Mouse (Mus musculus): ENCODE results near the gene Cadm3. TPM values are rescaled to one million over a fixed set of nuclear protein-coding genes. Genes with fewer than 3 reads are reported as not detected.

The Cadm3 gene
- total and polyA plus RNA-seq, 2 experiments from 2014 or later, result 0.10 to 1.1 TPM

DNA sequence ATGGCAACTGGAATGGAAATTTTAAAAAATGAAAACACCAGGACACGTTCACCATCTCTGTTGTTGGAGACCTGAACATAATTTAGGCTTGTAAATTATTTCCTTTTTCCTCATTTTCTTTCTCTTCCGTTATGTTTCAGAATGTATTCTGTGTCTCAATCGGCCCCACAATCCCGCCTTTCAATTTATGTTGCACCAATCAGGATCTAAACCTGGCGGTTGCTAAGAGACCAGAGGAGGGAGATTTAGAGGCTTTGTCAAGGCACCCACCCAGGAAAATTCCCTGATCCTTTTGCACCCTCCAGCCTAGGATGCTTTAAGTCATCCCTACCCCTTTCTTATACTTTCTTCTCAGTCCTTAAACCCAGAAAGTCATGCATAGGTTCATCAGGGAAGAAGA, 37.8 kb downstream of the Cadm3 start:
- no peaks in the 10 kb centered on the region for H3K27me3 ChIP-seq (ENCODE audit: control insufficient read depth, insufficient read depth, low read length)
- TF ChIP-seq EP300 (IDR thresholded peaks at IDR 0.05; ENCODE audit: low read depth), result no peak
- TF ChIP-seq CTCF (IDR thresholded peaks at IDR 0.05; ENCODE audit: low read depth), result no peak
- H3K9me3 ChIP-seq (replicated peaks; ENCODE audit: control insufficient read depth, low read length), result no peaks in the 10 kb centered on the region
- DNase-seq (ENCODE audit: low spot score) (no peak), ATAC-seq (ENCODE audit: insufficient read depth, low read depth) (no peak)
- H3K27ac ChIP-seq (ENCODE audit: low read depth), result no peak overlapping the region
- no peaks in the 10 kb centered on the region for H3K4me1 ChIP-seq (ENCODE audit: control insufficient read depth, insufficient read depth)
- no peaks in the 10 kb centered on the region for H3K36me3 ChIP-seq (replicated peaks; ENCODE audit: control insufficient read depth, insufficient read depth, low read length)
- H3K9ac ChIP-seq (replicated peaks; ENCODE audit: low read depth, low read length), result no peak overlapping the region
- H3K4me2 ChIP-seq (ENCODE audit: low read depth, low read length), result no peak overlapping the region
- 64% methylated on average over 5 of the region's 5 CpGs for WGBS
- H3K4me3 ChIP-seq (ENCODE audit: low read depth, low read length), result no peak overlapping the region

DNA sequence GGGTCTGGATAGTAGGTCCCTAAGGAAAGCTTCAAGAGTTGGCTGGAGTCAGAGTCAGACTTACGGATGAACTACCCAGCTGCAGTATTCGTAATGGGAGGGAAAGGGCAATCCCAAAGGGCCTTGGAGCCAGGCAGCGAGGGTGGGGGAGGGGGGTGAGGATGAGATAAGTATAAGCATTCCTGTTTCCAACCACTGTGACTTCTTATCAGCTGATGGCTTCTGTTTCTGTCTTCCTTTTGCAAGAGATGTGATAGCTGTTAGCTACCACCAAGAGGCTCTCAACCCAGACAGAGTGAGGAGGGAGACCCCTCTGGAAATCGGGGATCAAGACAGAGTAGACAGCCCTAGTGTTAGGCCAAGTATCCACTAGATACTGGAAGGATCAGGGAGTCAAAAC, 38.3 kb downstream of the Cadm3 start:
- Histone ChIP-seq H3K27ac (ENCODE audit: low read depth) (no peak overlapping the region), H3K9ac (replicated peaks; ENCODE audit: low read depth, low read length) (no peak overlapping the region), H3K4me3 (ENCODE audit: low read depth, low read length) (no peak overlapping the region), H3K4me2 (ENCODE audit: low read depth, low read length) (no peak overlapping the region), H3K9me3 (replicated peaks; ENCODE audit: control insufficient read depth, low read length) (no peaks in the 10 kb centered on the region), H3K4me1 (ENCODE audit: control insufficient read depth, insufficient read depth) (no peaks in the 10 kb centered on the region), H3K36me3 (replicated peaks; ENCODE audit: control insufficient read depth, insufficient read depth, low read length) (no peaks in the 10 kb centered on the region), H3K27me3 (ENCODE audit: control insufficient read depth, insufficient read depth, low read length) (no peaks in the 10 kb centered on the region)
- DNase-seq (ENCODE audit: low spot score) (no peak), ATAC-seq (ENCODE audit: insufficient read depth, low read depth) (no peak)
- TF ChIP-seq EP300 (IDR thresholded peaks at IDR 0.05; ENCODE audit: low read depth), result no peak
- WGBS, result 5% methylated on average over 4 of the region's 4 CpGs

DNA sequence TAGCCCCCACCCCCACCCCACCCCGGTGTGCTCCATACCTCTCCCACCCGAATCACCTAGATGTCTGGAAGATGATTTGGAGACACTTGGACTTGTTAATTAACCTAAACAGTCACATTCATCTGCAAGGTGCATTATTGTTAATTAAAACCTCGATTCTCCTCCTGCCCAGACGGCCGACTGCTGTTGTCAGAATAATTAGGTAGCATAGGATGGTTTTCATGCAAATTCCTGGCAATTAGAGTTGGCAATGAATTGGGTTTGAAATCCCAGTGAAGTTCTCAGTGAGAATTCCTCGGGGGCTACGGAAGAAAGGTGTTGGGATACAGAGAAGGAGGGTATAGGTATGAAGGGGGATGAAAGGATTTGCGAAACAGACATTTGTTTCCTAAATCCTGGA, 39.0 kb downstream of the Cadm3 start:
- H3K27ac ChIP-seq (ENCODE audit: low read depth), result no peak overlapping the region
- H3K27me3 ChIP-seq (ENCODE audit: control insufficient read depth, insufficient read depth, low read length), result no peaks in the 10 kb centered on the region
- no peaks in the 10 kb centered on the region for H3K36me3 ChIP-seq (replicated peaks; ENCODE audit: control insufficient read depth, insufficient read depth, low read length)
- no peak overlapping the region for H3K4me3 ChIP-seq (ENCODE audit: low read depth, low read length)
- ATAC-seq (ENCODE audit: insufficient read depth, low read depth) (no peak), DNase-seq (ENCODE audit: low spot score) (no peak)
- TF ChIP-seq CTCF (IDR thresholded peaks at IDR 0.05; ENCODE audit: low read depth) (no peak), EP300 (IDR thresholded peaks at IDR 0.05; ENCODE audit: low read depth) (no peak)
- 66% methylated on average over 8 of the region's 8 CpGs for WGBS
- no peaks in the 10 kb centered on the region for H3K4me1 ChIP-seq (ENCODE audit: control insufficient read depth, insufficient read depth)
- no peak overlapping the region for H3K9ac ChIP-seq (replicated peaks; ENCODE audit: low read depth, low read length)
- H3K4me2 ChIP-seq (ENCODE audit: low read depth, low read length), result no peak overlapping the region
- H3K9me3 ChIP-seq (replicated peaks; ENCODE audit: control insufficient read depth, low read length), result no peaks in the 10 kb centered on the region

DNA sequence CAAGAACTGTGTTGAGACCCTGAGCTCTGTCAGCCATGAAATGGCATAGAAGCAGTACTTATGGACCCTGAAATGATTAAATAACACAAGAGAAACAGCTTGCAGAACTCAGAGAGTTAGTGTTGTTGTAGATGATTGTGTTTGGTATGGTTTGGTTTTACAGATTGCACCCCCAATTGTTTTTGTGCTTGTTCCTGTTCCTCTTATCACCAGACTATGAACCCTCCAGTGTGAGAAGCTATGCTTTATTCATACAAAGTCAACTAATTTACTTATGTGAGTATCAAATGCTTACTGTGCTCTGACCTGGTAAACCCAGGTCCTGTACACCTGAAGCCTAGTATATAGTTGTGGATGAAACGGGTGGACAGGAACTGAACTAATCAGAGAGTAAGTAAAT, 40.9 kb downstream of the Cadm3 start:
- Histone ChIP-seq H3K9me3 (replicated peaks; ENCODE audit: control insufficient read depth, low read length) (no peaks in the 10 kb centered on the region), H3K27ac (ENCODE audit: low read depth) (no peak overlapping the region), H3K36me3 (replicated peaks; ENCODE audit: control insufficient read depth, insufficient read depth, low read length) (no peaks in the 10 kb centered on the region), H3K4me3 (ENCODE audit: low read depth, low read length) (no peak overlapping the region), H3K9ac (replicated peaks; ENCODE audit: low read depth, low read length) (no peak overlapping the region), H3K4me1 (ENCODE audit: control insufficient read depth, insufficient read depth) (no peaks in the 10 kb centered on the region), H3K4me2 (ENCODE audit: low read depth, low read length) (no peak overlapping the region), H3K27me3 (ENCODE audit: control insufficient read depth, insufficient read depth, low read length) (no peaks in the 10 kb centered on the region)
- ATAC-seq (ENCODE audit: insufficient read depth, low read depth) (no peak), DNase-seq (ENCODE audit: low spot score) (no peak)
- TF ChIP-seq EP300 (IDR thresholded peaks at IDR 0.05; ENCODE audit: low read depth) (no peak), CTCF (IDR thresholded peaks at IDR 0.05; ENCODE audit: low read depth) (no peak)
- WGBS, result 67% methylated on average over 1 of the region's 1 CpGs

DNA sequence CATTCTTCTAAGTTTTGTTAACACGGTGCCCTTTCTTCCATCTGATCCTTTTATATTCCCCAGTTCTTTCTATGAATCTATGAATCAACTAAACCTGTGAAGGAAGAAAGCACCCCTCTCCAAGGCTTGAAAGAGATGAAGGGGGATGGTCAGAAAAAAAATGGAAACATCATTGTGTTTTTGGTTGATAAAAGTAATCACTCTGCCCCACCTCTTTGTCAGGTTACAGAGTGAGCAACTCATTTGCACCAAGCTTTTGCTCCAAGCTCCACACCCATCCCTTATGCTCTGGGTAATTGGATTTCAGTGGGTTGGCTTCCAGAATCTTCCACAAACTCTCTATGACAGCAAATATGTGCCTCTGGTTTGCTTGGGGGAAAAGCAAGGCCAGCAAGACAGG, 42.1 kb downstream of the Cadm3 start:
- Histone ChIP-seq H3K4me1 (ENCODE audit: control insufficient read depth, insufficient read depth) (no peaks in the 10 kb centered on the region), H3K9ac (replicated peaks; ENCODE audit: low read depth, low read length) (no peak overlapping the region), H3K27me3 (ENCODE audit: control insufficient read depth, insufficient read depth, low read length) (no peaks in the 10 kb centered on the region), H3K9me3 (replicated peaks; ENCODE audit: control insufficient read depth, low read length) (no peaks in the 10 kb centered on the region), H3K27ac (ENCODE audit: low read depth) (no peak overlapping the region), H3K36me3 (replicated peaks; ENCODE audit: control insufficient read depth, insufficient read depth, low read length) (no peaks in the 10 kb centered on the region), H3K4me3 (ENCODE audit: low read depth, low read length) (no peak overlapping the region), H3K4me2 (ENCODE audit: low read depth, low read length) (no peak overlapping the region)
- WGBS, result 92% methylated on average over 1 of the region's 1 CpGs
- DNase-seq (ENCODE audit: low spot score) (no peak), ATAC-seq (ENCODE audit: insufficient read depth, low read depth) (no peak)
- TF ChIP-seq EP300 (IDR thresholded peaks at IDR 0.05; ENCODE audit: low read depth) (no peak), CTCF (IDR thresholded peaks at IDR 0.05; ENCODE audit: low read depth) (no peak)

DNA sequence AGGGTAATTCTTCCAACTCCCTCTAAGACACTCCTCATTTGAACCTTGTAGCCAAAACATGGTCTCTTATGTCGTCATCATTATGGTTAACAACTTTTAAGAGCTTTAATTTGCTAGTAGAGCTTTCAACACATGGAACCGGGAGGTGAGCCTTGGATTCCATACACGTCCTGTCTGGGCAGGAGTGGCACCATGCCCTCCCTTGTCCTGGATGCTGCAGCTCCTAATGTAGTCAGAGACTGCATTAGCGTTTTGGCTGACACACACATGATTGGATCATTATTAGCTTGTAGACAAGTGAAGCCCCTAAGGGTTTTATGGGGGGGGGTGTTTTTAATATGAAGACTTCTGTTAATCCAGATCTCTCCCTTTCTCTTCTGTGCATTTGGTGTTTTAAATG, 42.5 kb downstream of the Cadm3 start:
- no peaks in the 10 kb centered on the region for H3K4me1 ChIP-seq (ENCODE audit: control insufficient read depth, insufficient read depth)
- ATAC-seq (ENCODE audit: insufficient read depth, low read depth) (no peak), DNase-seq (ENCODE audit: low spot score) (no peak)
- no peak overlapping the region for H3K27ac ChIP-seq (ENCODE audit: low read depth)
- no peak overlapping the region for H3K4me3 ChIP-seq (ENCODE audit: low read depth, low read length)
- 44% methylated on average over 4 of the region's 4 CpGs for WGBS
- no peaks in the 10 kb centered on the region for H3K36me3 ChIP-seq (replicated peaks; ENCODE audit: control insufficient read depth, insufficient read depth, low read length)
- no peaks in the 10 kb centered on the region for H3K9me3 ChIP-seq (replicated peaks; ENCODE audit: control insufficient read depth, low read length)
- TF ChIP-seq EP300 (IDR thresholded peaks at IDR 0.05; ENCODE audit: low read depth) (no peak), CTCF (IDR thresholded peaks at IDR 0.05; ENCODE audit: low read depth) (no peak)
- H3K27me3 ChIP-seq (ENCODE audit: control insufficient read depth, insufficient read depth, low read length), result no peaks in the 10 kb centered on the region
- H3K4me2 ChIP-seq (ENCODE audit: low read depth, low read length), result no peak overlapping the region
- H3K9ac ChIP-seq (replicated peaks; ENCODE audit: low read depth, low read length), result no peak overlapping the region

All from heart, postnatal 0 days (tissue).